Mouse (Mus musculus) hindbrain, embryonic 15.5 days (tissue): ENCODE measurements at regions not wholly inside any gene's neighbourhood (a gene's known extent, or its start where the extent isn't known, plus 50 kb on each side); places are given as distances from the start of the nearest gene placed in this dataset.

Source experiments
- ATAC-seq: fragments of 200-750 bp; cut with Nextera tagmentation; 2 replicates; pipeline ENCODE4 v1.8.0; 2017; ENCODE audit warnings: low read depth, moderate number of reproducible peaks, moderate TSS enrichment; ENCODE audit not compliant: low FRiP score
- H3K27ac ChIP-seq: fragments of 300-500 bp; sonication (generic); replicated peaks from 2 replicates; pipeline ENCODE4 v1.5.1; 2015; ENCODE audit warnings: mild to moderate bottlenecking, inconsistent platforms
- H3K27me3 ChIP-seq: fragments of 300-500 bp; sonication (generic); 2 replicates; pipeline ENCODE4 v1.6.1; 2015; ENCODE audit warnings: control low read depth, inconsistent platforms
- H3K36me3 ChIP-seq: fragments of 300-500 bp; sonication (generic); 2 replicates; pipeline ENCODE4 v1.6.1; 2015; ENCODE audit warnings: control low read depth, inconsistent platforms
- H3K4me1 ChIP-seq: fragments of 300-500 bp; sonication (generic); replicated peaks from 2 replicates; pipeline ENCODE4 v1.6.1; 2015; ENCODE audit warnings: control low read depth, inconsistent platforms
- H3K4me2 ChIP-seq: fragments of 300-500 bp; sonication (generic); 2 replicates; pipeline ENCODE4 v1.6.1; 2015; ENCODE audit warnings: moderate library complexity, mild to moderate bottlenecking, inconsistent platforms
- H3K4me3 ChIP-seq: fragments of 300-500 bp; sonication (generic); 2 replicates; pipeline ENCODE4 v1.5.1; 2015; ENCODE audit warnings: mild to moderate bottlenecking, inconsistent platforms
- H3K9ac ChIP-seq: fragments of 300-500 bp; sonication (generic); 2 replicates; pipeline ENCODE4 v1.6.1; 2015; ENCODE audit warnings: inconsistent platforms
- H3K9me3 ChIP-seq: fragments of 300-500 bp; sonication (generic); 2 replicates; pipeline ENCODE4 v1.6.1; 2016; ENCODE audit warnings: control low read depth, inconsistent platforms
- WGBS: fragments of 180-500 bp; shearing (Covaris S2); methylation state at CpG from one replicate; pipeline ENCODE4 v1.1.7; 2015; 5-methylcytosine and 5-hydroxymethylcytosine counted together

DNA sequence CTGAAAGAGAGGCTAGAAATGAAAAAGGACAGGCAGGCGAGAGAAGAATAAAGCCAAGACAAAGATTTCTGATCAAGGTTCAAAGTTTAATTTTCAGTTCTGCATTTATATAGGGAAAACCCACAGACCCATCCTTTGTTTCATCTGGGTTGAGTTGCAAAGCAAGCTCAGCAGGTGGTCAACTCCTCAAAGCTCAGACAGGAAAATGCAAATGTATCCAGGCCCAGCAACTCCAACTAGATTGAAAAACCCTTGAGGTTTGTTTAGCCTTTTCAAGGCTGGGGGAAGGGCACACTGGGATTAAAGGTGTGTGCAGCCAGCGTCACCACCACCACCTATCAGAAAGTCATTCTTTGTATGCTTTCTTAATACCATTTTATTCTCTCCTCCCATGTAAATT is 66.1 kb upstream of the Tspan5 start:
- Histone ChIP-seq H3K36me3 (no peaks in the 10 kb centered on the region), H3K27me3 (no peaks in the 10 kb centered on the region), H3K4me3 (no peak overlapping the region), H3K9me3 (no peaks in the 10 kb centered on the region), H3K4me1 (no peaks in the 10 kb centered on the region), H3K4me2 (no peak overlapping the region), H3K9ac (no peak overlapping the region), H3K27ac (no peak overlapping the region)
- WGBS: 43% methylated on average over 2 of the region's 2 CpGs
- ATAC-seq: no peak

DNA sequence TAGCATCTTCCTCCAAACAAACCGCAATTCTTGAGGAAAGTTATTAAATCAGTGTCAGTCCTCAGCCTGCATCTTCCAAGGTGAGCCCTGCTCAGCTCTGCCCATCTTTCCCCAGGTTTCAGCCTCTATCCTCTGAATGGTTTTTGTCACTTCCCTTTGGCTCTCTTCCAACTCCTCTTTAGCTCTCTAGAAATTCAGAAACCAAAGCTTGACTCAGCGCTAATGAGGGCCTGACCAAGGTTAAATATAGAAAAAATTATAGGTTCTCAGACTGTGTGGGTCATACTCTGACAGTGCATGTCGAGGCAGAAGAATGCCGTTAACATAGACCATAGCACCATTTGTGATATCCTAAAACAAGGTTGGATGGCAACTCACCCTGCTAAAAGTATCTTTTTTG is 63.6 kb upstream of the Tspan5 start:
- no peak overlapping the region for H3K4me3 ChIP-seq
- no peak overlapping the region for H3K27ac ChIP-seq
- H3K27me3 ChIP-seq: no peaks in the 10 kb centered on the region
- no peak overlapping the region for H3K4me2 ChIP-seq
- no peak overlapping the region for H3K9ac ChIP-seq
- no peaks in the 10 kb centered on the region for H3K9me3 ChIP-seq
- H3K36me3 ChIP-seq: no peaks in the 10 kb centered on the region
- H3K4me1 ChIP-seq: no peaks in the 10 kb centered on the region
- no peak for ATAC-seq
- WGBS: 81% methylated on average over 4 of the region's 4 CpGs

DNA sequence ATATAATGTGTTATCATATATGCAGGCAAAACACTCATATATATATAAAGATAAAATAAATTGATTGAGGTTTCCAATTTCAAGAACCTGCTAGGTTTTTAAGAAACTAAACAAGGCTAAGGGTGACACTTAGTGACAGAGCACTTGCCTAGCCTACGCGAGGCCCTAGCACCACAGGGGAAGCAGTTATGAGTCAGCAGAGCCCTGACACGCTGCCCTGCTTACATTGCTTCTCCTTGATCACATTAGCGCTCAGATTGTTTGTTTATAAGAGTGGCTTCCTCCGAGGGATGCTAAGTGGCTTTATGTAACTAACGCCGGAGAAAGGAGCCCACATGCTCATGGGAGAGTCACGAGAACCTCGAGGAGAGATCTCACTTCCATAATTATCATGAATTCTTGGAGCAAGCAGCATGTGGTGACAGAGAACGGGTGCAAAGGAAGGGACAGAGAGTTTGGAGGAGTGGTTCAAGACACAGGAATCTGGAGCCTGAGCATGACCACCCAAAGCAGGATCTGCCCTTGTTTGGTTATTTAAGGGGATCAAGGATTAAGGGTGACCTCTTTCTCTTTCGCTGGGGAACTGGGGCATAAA is 55.3 kb upstream of the Tspan5 start:
- no peaks in the 10 kb centered on the region for H3K4me1 ChIP-seq
- no peak overlapping the region for H3K4me2 ChIP-seq
- H3K27me3 ChIP-seq: no peaks in the 10 kb centered on the region
- no peak overlapping the region for H3K27ac ChIP-seq
- no peak overlapping the region for H3K4me3 ChIP-seq
- no peaks in the 10 kb centered on the region for H3K36me3 ChIP-seq
- no peak overlapping the region for H3K9ac ChIP-seq
- no peaks in the 10 kb centered on the region for H3K9me3 ChIP-seq
- 60% methylated on average over 11 of the region's 11 CpGs for WGBS
- no peak for ATAC-seq

DNA sequence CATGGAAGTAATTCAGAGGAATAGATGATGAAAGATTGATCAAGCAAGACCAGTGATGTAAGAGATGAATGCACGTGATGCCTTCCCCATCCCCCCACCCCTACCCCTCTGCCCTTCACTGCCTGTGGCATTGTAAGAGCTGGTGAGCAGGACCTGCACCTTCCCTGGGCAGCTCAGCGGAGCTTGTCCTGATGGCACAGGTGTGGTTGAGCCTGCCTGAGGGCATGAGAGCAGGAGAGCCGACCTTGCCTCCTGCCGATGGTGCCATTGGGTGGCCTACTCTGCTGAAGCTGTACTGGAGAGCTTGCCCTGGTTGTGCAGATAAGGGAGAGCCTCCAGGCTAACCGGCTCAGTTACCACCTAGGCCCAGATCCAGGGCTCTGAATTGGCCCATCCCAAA is 53.4 kb upstream of the Tspan5 start:
- Histone ChIP-seq H3K9ac (no peak overlapping the region), H3K27ac (no peak overlapping the region), H3K27me3 (no peaks in the 10 kb centered on the region), H3K4me3 (no peak overlapping the region), H3K36me3 (no peaks in the 10 kb centered on the region), H3K4me1 (no peaks in the 10 kb centered on the region), H3K9me3 (no peaks in the 10 kb centered on the region), H3K4me2 (no peak overlapping the region)
- no peak for ATAC-seq
- 90% methylated on average over 5 of the region's 5 CpGs for WGBS
